In the genomic region with DNA sequence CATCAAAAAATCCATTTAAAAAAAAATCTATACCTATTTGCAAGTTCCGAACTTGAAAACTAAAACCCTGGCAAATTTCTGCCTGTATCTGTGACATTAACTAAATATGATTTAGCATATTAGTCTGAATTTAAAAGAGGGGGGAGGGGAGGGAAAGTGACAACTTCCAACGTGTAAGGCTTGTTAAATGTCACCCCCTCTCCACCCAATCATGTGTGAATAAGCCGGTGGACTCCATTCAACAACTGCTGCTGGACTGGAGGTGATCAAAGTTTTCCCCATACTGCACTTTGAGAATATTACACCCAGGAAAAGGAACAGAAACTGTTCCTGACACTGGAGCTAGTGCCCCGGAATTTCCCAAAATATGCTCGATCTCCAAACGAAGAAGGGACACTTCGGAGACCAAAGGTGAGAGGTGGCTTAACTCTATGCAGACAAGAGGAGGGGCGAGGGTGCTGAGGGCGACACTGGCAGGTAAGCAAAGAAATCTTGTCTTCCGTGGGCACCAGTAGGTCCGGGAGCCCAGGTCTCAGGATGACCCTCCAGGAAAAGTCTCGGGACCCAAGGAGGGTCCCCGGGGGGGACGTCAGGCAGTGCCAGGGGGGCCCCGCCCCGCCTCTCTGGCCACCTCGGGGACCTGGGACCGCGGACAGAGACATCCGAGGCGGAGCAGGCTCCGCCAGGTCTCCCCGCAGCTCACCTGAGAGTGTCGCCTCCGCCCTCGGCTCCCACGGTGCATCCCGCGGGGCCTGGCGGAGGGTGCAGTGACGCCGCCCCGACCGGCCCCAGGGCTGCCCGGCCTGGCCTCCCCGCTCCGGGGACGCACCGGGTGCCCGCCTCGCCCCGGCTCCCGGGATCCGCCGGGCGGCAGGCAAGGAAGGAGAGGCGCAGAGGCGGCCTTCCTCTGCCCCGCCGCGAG, we compare ENCODE assay signal across 8 mouse cellular contexts. TPM values are rescaled to one million over a fixed set of nuclear protein-coding genes. Genes with fewer than 3 reads are reported as not detected.
DNase-seq lines count a peak whose midpoint lies in the region; ATAC-seq and TF ChIP-seq lines count a peak whose summit lies in the region.

No protein-coding gene starts in this region.

- WGBS in heart, embryonic 13.5 days = 2% methylated on average over 48 of the region's 51 CpGs
- 2% methylated on average over 33 of the region's 51 CpGs for WGBS in forebrain, embryonic 13.5 days
- 3% methylated on average over 47 of the region's 51 CpGs for WGBS in liver, embryonic 12.5 days (ENCODE audit: insufficient replicate concordance)
- WGBS in neural tube, embryonic 14.5 days = 3% methylated on average over 34 of the region's 51 CpGs

- peak overlapping the region; percentile 94 for H3K27ac ChIP-seq in heart, embryonic 13.5 days (replicated peaks)
- peak overlapping the region; percentile 92 for H3K27ac ChIP-seq in forebrain, embryonic 13.5 days
- peak overlapping the region; percentile 98 for H3K27ac ChIP-seq in liver, embryonic 12.5 days
- H3K27ac ChIP-seq in neural tube, embryonic 14.5 days (ENCODE audit: low read depth, low read length) = peak overlapping the region; percentile 90

- H3K9me3 ChIP-seq in heart, embryonic 13.5 days = no peaks in the 10 kb centered on the region
- no peaks in the 10 kb centered on the region for H3K9me3 ChIP-seq in forebrain, embryonic 13.5 days (replicated peaks)
- no peaks in the 10 kb centered on the region for H3K9me3 ChIP-seq in liver, embryonic 12.5 days (replicated peaks)
- H3K9me3 ChIP-seq in neural tube, embryonic 14.5 days (ENCODE audit: control insufficient read depth, low read length) = no peaks in the 10 kb centered on the region

- in situ Hi-C loops in Patski (cut with MboI; ENCODE audit: low pct_unique_long_range_greater_than_20kb) = no loop called here

- peaks cover 36% of the 10 kb centered on the region for H3K4me1 ChIP-seq in heart, embryonic 13.5 days
- peaks cover 34% of the 10 kb centered on the region for H3K4me1 ChIP-seq in forebrain, embryonic 13.5 days
- H3K4me1 ChIP-seq in liver, embryonic 12.5 days = peaks cover 38% of the 10 kb centered on the region
- H3K4me1 ChIP-seq in neural tube, embryonic 14.5 days (ENCODE audit: control insufficient read depth, insufficient read depth, low read length) = peaks cover 9% of the 10 kb centered on the region; the same call in 1 of the 2 replicates

- H3K4me3 ChIP-seq in heart, embryonic 13.5 days = peak overlapping the region; percentile 100
- H3K4me3 ChIP-seq in forebrain, embryonic 13.5 days = peak overlapping the region; percentile 98
- H3K4me3 ChIP-seq in liver, embryonic 12.5 days = peak overlapping the region; percentile 99
- peak overlapping the region; percentile 98 for H3K4me3 ChIP-seq in neural tube, embryonic 14.5 days (ENCODE audit: low read depth, low read length)

- H3K36me3 ChIP-seq in heart, embryonic 13.5 days = no peaks in the 10 kb centered on the region
- no peaks in the 10 kb centered on the region for H3K36me3 ChIP-seq in forebrain, embryonic 13.5 days (ENCODE audit: poor library complexity, severe bottlenecking)
- H3K36me3 ChIP-seq in liver, embryonic 12.5 days = no peaks in the 10 kb centered on the region
- H3K36me3 ChIP-seq in neural tube, embryonic 14.5 days (ENCODE audit: control insufficient read depth, insufficient read depth, low read length) = no peaks in the 10 kb centered on the region

- H3K9ac ChIP-seq in heart, embryonic 13.5 days = peak overlapping the region; percentile 99
- peak overlapping the region; percentile 99 for H3K9ac ChIP-seq in forebrain, embryonic 13.5 days
- peak overlapping the region; percentile 99 for H3K9ac ChIP-seq in liver, embryonic 12.5 days
- peak overlapping the region; percentile 97 for H3K9ac ChIP-seq in neural tube, embryonic 14.5 days (replicated peaks; ENCODE audit: low read depth, low read length)

- POLR2A ChIA-PET in Patski (lab: Charles Lee) = no interaction called here

- no peak for DNase-seq in heart, adult 9 months (ENCODE audit: low spot score in 2 of 2)
- peak; percentile 58 for DNase-seq in 416B (ENCODE audit: low read depth)
- no peak for DNase-seq in Patski (ENCODE audit: low read depth, low spot score)
- DNase-seq in layer of hippocampus, postnatal 10 days (ENCODE audit: low spot score in 2 of 2) = no peak

- TF ChIP-seq CTCF in Patski (IDR thresholded peaks at IDR 0.05) = no peak

- H3K4me2 ChIP-seq in heart, embryonic 13.5 days = peak overlapping the region; percentile 91
- H3K4me2 ChIP-seq in forebrain, embryonic 13.5 days = peak overlapping the region; percentile 85
- H3K4me2 ChIP-seq in liver, embryonic 12.5 days = peak overlapping the region; percentile 76
- peak overlapping the region; percentile 74 for H3K4me2 ChIP-seq in neural tube, embryonic 14.5 days (ENCODE audit: low read depth, low read length)

- H3K27me3 ChIP-seq in heart, embryonic 13.5 days (replicated peaks) = no peaks in the 10 kb centered on the region
- H3K27me3 ChIP-seq in Patski = no peaks in the 10 kb centered on the region
- no peaks in the 10 kb centered on the region for H3K27me3 ChIP-seq in forebrain, embryonic 13.5 days
- no peaks in the 10 kb centered on the region for H3K27me3 ChIP-seq in liver, embryonic 12.5 days (replicated peaks)
- no peaks in the 10 kb centered on the region for H3K27me3 ChIP-seq in neural tube, embryonic 14.5 days (ENCODE audit: control insufficient read depth, insufficient read depth, low read length)

- CTCF ChIA-PET in Patski (lab: Charles Lee) = interaction anchor here (0.7 kb wide), 1 partner anchor 13 kb away, joined by 3 read pairs; no protein-coding TSS in a partner anchor

- ATAC-seq in heart, embryonic 13.5 days (ENCODE audit: extremely low read depth, insufficient number of reproducible peaks, low FRiP score, low TSS enrichment) = peak; percentile 68
- peak; percentile 19 for ATAC-seq in Patski
- peak; percentile 77; the same call in 1 of the 2 replicates for ATAC-seq in forebrain, embryonic 13.5 days
- ATAC-seq in liver, embryonic 12.5 days = peak; percentile 68
- no peak; the same call in 1 of the 2 replicates for ATAC-seq in neural tube, embryonic 14.5 days (ENCODE audit: low read depth)

RNA-seq across cellular contexts. Expression of gene Cep350, which starts 0.6 kb away (rescaled TPM):
- polyA plus RNA-seq in heart, embryonic 13.5 days (2015; fragmentation: Nextera tagmentation; extraction: Ambion mirVana) = 7.0 and 7.9 TPM in 2 replicates
- 13.3 TPM for polyA plus RNA-seq in Patski (2021)
- polyA plus RNA-seq in forebrain, embryonic 13.5 days (2015; fragmentation: Nextera tagmentation; extraction: Ambion mirVana) = 11.5 and 11.6 TPM in 2 replicates
- polyA plus RNA-seq in liver, embryonic 12.5 days (2016; fragmentation: Nextera tagmentation; extraction: Ambion mirVana) = 7.8 and 9.3 TPM in 2 replicates
- polyA plus RNA-seq in neural tube, embryonic 14.5 days (2014; fragmentation: Nextera tagmentation; extraction: Ambion mirVana) = 12.3 and 19.1 TPM in 2 replicates
- 10 to 100 TPM; 40.9 to 43.7 TPM for total RNA-seq in layer of hippocampus, postnatal 10 days (2021)
